Mouse (Mus musculus): ENCODE data around the gene Cnih3. TPM values are rescaled to one million over a fixed set of nuclear protein-coding genes. Genes with fewer than 3 reads are reported as not detected.

The Cnih3 gene
- 0.04 TPM in 1 of 2 replicates, not detected in the other for polyA plus RNA-seq (2012; rRNA removed; ENCODE audit: low replicate concordance)

GRCm38 (mm10) chr1:181352367-181353199 is at the start of gene Cnih3:
Gene Cnih3, plus strand, starts transcription at chr1:181352628.

Other genes with a start within 250 kb of the Cnih3 start
- 12.3 and 21.9 TPM in 2 replicates for gene Nvl, start 208.4 kb upstream of the Cnih3 start, polyA plus RNA-seq (2012; rRNA removed; ENCODE audit: low replicate concordance)
- 18.4 and 23.8 TPM in 2 replicates for gene Cnih4, start 207.9 kb upstream of the Cnih3 start, polyA plus RNA-seq (2012; rRNA removed; ENCODE audit: low replicate concordance)
- gene Wdr26, start 140.6 kb upstream of the Cnih3 start, polyA plus RNA-seq (2012; rRNA removed; ENCODE audit: low replicate concordance): 51.0 and 57.8 TPM in 2 replicates
- 0.17 TPM in 1 of 2 replicates, not detected in the other for gene Ccdc121, start 158.8 kb downstream of the Cnih3 start, polyA plus RNA-seq (2012; rRNA removed; ENCODE audit: low replicate concordance)
- gene Dnah14, start 223.9 kb downstream of the Cnih3 start, polyA plus RNA-seq (2012; rRNA removed; ENCODE audit: low replicate concordance): 2.1 TPM in 1 of 2 replicates, not detected in the other